Mouse (Mus musculus): ENCODE measurements around the gene Hcrtr1. TPM values are rescaled to one million over a fixed set of nuclear protein-coding genes. Genes with fewer than 3 reads are reported as not detected.

Hcrtr1 gene
- polyA plus RNA-seq, 1 experiment from 2014 or later: 0.36 TPM

DNA sequence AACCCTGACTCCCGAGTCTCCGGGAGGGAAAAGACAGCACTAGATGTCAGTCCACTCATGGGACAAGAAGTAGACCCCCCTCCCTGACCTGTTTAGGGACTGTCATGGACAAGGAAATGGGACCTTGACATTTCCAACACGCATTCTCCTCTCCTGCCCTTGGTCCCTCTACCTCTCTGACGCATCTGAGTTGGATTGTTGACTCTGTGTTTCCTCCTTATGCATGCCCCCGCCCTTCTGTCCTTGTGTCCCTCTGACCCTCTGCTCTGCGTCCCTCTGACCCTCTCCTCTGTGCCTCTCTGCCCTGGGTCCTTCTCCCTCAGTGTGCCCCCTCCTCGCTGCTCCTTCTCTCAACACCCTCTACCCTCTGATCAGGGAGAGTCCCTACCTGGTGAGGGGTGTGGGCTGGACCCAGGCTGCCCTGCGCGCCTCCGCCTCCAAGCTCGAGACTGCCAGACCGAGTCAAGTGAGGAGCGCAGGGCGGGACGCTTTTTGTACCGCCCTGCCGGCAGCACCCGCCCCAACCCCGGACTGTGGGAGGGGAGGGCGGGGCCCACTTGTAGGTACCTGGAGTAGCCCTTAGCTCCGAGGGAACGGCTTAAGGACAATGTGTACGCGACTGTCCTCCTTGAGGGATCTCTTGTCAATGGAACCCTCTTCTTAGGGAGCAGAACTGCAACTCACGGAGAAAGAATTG, 35.3 kb upstream of the Hcrtr1 start:
- Histone ChIP-seq H3K36me3 (ENCODE audit: insufficient read depth, low read length) (peaks cover 3% of the 10 kb centered on the region; the same call in 1 of the 2 replicates), H3K27me3 (ENCODE audit: insufficient read depth, low read length) (no peaks in the 10 kb centered on the region), H3K9me3 (replicated peaks; ENCODE audit: low read length) (no peaks in the 10 kb centered on the region), H3K27ac (peak overlapping the region; percentile 80), H3K4me3 (replicated peaks; ENCODE audit: low read depth, low read length) (peak overlapping the region; percentile 37), H3K9ac (ENCODE audit: low read depth, low read length) (peak overlapping the region; percentile 51), H3K4me1 (replicated peaks; ENCODE audit: insufficient read depth, low read length) (peaks cover 48% of the 10 kb centered on the region), H3K4me2 (ENCODE audit: low read length) (peak overlapping the region; percentile 58)
- ATAC-seq (replicated peaks; ENCODE audit: low FRiP score, low read depth) (peak; percentile 79), DNase-seq (ENCODE audit: low spot score) (peak; percentile 78)
- no peak for TF ChIP-seq CTCF (IDR thresholded peaks at IDR 0.05; ENCODE audit: low read depth)
- WGBS: 2% methylated on average over 25 of the region's 25 CpGs

DNA sequence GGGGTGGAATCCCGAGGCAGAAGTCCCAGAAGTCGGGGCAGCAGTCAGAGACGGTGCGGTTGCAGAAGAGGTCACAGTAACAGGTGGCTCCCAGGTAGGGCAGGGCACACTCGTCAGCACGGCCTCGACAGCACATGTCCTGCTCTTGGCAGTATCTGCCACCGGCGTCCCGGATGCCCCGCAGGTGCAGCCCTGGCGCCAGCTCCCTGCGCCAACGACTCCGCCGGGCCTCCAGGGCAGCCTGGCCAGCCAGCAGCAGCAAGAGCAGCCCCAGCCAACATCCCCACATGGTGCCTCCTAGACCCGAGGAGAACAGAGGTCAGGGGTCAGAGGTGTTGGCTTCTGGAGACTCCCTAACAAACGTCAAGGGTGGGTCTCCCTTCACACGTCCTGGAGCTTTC, 34.8 kb upstream of the Hcrtr1 start:
- DNase-seq (ENCODE audit: low spot score) (no peak), ATAC-seq (replicated peaks; ENCODE audit: low FRiP score, low read depth) (no peak)
- 36% methylated on average over 19 of the region's 19 CpGs for WGBS
- Histone ChIP-seq H3K4me2 (ENCODE audit: low read length) (peak overlapping the region; percentile 58), H3K36me3 (ENCODE audit: insufficient read depth, low read length) (peaks cover 3% of the 10 kb centered on the region; the same call in 1 of the 2 replicates), H3K27me3 (ENCODE audit: insufficient read depth, low read length) (no peaks in the 10 kb centered on the region), H3K9me3 (replicated peaks; ENCODE audit: low read length) (no peaks in the 10 kb centered on the region), H3K27ac (peak overlapping the region; percentile 80), H3K4me3 (replicated peaks; ENCODE audit: low read depth, low read length) (peak overlapping the region; percentile 37), H3K4me1 (replicated peaks; ENCODE audit: insufficient read depth, low read length) (peaks cover 52% of the 10 kb centered on the region), H3K9ac (ENCODE audit: low read depth, low read length) (peak overlapping the region; percentile 51)
- TF ChIP-seq CTCF (IDR thresholded peaks at IDR 0.05; ENCODE audit: low read depth): no peak

DNA sequence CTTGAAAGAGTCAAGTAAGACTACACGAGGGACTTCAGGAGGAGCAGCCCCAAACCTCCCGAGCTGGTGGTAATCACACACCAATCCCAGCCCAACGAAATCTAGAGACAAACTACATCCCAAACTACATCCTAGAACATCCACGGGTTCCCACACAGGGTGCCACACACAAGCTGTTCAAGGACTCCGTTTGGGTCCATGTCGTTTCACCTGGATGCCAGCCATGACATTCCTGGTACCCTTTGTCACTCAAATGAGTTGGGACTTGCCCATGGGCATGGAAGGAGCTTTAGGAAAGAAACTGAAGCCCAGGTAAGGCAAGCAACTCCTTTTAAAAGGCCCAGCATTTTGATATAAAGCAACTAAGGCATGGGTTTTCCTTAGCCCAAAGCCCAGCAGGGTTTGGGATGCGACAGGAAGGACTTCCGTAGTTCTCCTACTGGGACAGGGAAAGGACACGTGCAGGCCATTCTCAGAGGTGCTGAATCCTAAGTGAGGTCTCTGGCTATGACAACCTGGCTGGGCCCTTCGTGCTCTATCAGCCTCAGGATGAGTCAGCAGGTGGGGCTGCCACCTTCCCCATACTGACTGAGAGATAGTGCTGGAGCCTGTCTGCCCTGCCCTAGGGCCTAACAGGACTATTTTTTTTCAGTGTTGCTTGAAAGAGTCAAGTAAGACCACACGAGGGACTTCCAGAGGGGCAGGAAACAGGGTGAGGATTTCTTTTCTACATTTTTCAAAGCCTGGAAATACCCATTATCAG, 34.1 kb upstream of the Hcrtr1 start:
- peaks cover 3% of the 10 kb centered on the region; the same call in 1 of the 2 replicates for H3K36me3 ChIP-seq (ENCODE audit: insufficient read depth, low read length)
- 59% methylated on average over 11 of the region's 11 CpGs for WGBS
- H3K4me1 ChIP-seq (replicated peaks; ENCODE audit: insufficient read depth, low read length): peaks cover 59% of the 10 kb centered on the region
- ATAC-seq (replicated peaks; ENCODE audit: low FRiP score, low read depth): no peak
- peak overlapping the region; percentile 58 for H3K4me2 ChIP-seq (ENCODE audit: low read length)
- peak overlapping the region; percentile 80 for H3K27ac ChIP-seq
- no peak for TF ChIP-seq CTCF (IDR thresholded peaks at IDR 0.05; ENCODE audit: low read depth)
- H3K4me3 ChIP-seq (replicated peaks; ENCODE audit: low read depth, low read length): peak overlapping the region; percentile 37; the same call in 1 of the 2 replicates
- no peaks in the 10 kb centered on the region for H3K9me3 ChIP-seq (replicated peaks; ENCODE audit: low read length)
- peak overlapping the region; percentile 51 for H3K9ac ChIP-seq (ENCODE audit: low read depth, low read length)
- no peaks in the 10 kb centered on the region for H3K27me3 ChIP-seq (ENCODE audit: insufficient read depth, low read length)
- no peak for DNase-seq (ENCODE audit: low spot score)

DNA sequence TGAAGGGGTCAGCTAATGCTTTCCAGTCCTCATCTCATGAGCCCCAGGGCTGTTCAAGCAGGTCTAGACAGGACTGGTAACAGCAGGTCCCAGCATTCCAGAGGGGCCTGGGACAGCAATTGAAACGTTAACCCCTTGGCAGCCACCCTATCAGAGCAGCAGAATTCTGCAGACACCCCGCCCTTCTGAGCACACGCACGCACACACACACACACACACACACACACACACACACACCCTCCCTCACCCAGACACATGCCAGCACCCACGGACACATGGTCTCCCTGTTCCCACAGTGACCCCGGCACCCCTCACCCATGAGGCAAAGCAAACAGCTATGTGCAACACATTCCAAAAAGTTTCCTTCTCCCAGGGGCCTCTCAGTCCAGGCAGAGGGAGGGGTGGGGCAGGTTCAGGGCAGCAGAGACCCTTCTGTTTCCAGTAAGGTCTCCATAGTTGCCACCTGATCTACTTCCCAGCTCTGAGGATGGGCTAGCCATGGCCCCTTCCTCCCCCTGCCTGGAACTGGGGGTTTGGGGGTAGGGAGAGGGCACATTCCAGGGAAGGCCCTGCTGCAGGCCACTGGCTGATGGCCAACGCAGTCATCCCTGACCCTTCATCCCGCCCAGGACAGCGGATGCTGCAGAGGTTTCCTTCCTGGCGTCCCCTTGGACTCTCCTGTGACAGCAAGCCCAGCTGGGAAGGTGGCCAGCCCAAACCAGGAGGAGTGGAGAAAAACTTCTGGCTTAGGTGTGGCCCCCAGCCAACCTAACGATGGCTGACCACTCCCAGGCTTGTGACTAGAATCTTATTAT, 33.0 kb upstream of the Hcrtr1 start:
- peaks cover 3% of the 10 kb centered on the region; the same call in 1 of the 2 replicates for H3K36me3 ChIP-seq (ENCODE audit: insufficient read depth, low read length)
- no peak for TF ChIP-seq CTCF (IDR thresholded peaks at IDR 0.05; ENCODE audit: low read depth)
- H3K4me1 ChIP-seq (replicated peaks; ENCODE audit: insufficient read depth, low read length): peaks cover 69% of the 10 kb centered on the region
- WGBS: 17% methylated on average over 11 of the region's 11 CpGs
- peak; percentile 55 for ATAC-seq (replicated peaks; ENCODE audit: low FRiP score, low read depth)
- no peaks in the 10 kb centered on the region for H3K9me3 ChIP-seq (replicated peaks; ENCODE audit: low read length)
- H3K27me3 ChIP-seq (ENCODE audit: insufficient read depth, low read length): no peaks in the 10 kb centered on the region
- no peak overlapping the region for H3K4me3 ChIP-seq (replicated peaks; ENCODE audit: low read depth, low read length)
- peak overlapping the region; percentile 58 for H3K4me2 ChIP-seq (ENCODE audit: low read length)
- peak; percentile 76 for DNase-seq (ENCODE audit: low spot score)
- H3K27ac ChIP-seq: peak overlapping the region; percentile 80
- H3K9ac ChIP-seq (ENCODE audit: low read depth, low read length): no peak overlapping the region

DNA sequence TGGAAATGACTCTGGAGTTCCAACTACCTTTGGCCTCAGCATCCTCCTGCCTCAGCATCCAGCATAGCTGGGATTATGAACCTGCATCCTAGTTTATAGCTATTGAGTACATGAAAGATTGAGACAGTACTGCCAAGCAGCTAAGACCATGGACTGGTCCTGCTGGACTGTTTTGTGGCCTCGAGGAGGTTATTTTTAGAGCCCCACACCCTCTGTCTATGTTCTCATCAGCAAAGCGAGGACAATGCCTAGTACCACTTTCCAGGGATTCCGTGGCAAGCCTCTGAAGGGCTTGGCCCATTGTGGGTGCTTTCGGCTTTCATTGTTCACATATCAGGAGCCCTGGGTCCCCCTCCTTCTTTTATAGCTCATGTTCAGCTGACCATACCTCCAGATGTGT, 31.2 kb upstream of the Hcrtr1 start:
- Histone ChIP-seq H3K4me1 (replicated peaks; ENCODE audit: insufficient read depth, low read length) (peaks cover 66% of the 10 kb centered on the region), H3K36me3 (ENCODE audit: insufficient read depth, low read length) (peaks cover 3% of the 10 kb centered on the region; the same call in 1 of the 2 replicates), H3K27ac (no peak overlapping the region), H3K4me3 (replicated peaks; ENCODE audit: low read depth, low read length) (no peak overlapping the region), H3K4me2 (ENCODE audit: low read length) (no peak overlapping the region), H3K9me3 (replicated peaks; ENCODE audit: low read length) (no peaks in the 10 kb centered on the region), H3K27me3 (ENCODE audit: insufficient read depth, low read length) (no peaks in the 10 kb centered on the region), H3K9ac (ENCODE audit: low read depth, low read length) (no peak overlapping the region)
- ATAC-seq (replicated peaks; ENCODE audit: low FRiP score, low read depth) (no peak), DNase-seq (ENCODE audit: low spot score) (no peak)
- no peak for TF ChIP-seq CTCF (IDR thresholded peaks at IDR 0.05; ENCODE audit: low read depth)
- WGBS: 87% methylated on average over 4 of the region's 4 CpGs
